Mouse (Mus musculus) heart, embryonic 16.5 days (tissue): ENCODE measurements at regions not wholly inside any gene's neighbourhood (a gene's known extent, or its start where the extent isn't known, plus 50 kb on each side); places are given as distances from the start of the nearest gene placed in this dataset.

Experiments used
- ATAC-seq: fragments of 200-750 bp; cut with Nextera tagmentation; replicated peaks from 2 replicates; pipeline ENCODE4 v1.8.0; 2017; ENCODE audit warnings: moderate number of reproducible peaks; ENCODE audit not compliant: insufficient read depth, low FRiP score; ENCODE audit errors: extremely low read depth
- H3K27ac ChIP-seq: fragments of 300-500 bp; sonication (generic); 2 replicates; pipeline ENCODE4 v1.5.1; 2014; ENCODE audit warnings: mild to moderate bottlenecking, low read length, control low read depth, moderate library complexity
- H3K27me3 ChIP-seq: fragments of 300-500 bp; sonication (generic); 2 replicates; pipeline ENCODE4 v1.6.1; 2014; ENCODE audit warnings: low read length, mixed read lengths; ENCODE audit not compliant: control insufficient read depth, insufficient read depth
- H3K36me3 ChIP-seq: fragments of 300-500 bp; sonication (generic); 2 replicates; pipeline ENCODE4 v1.6.1; 2014; ENCODE audit not compliant: control insufficient read depth, insufficient read depth
- H3K4me1 ChIP-seq: fragments of 300-500 bp; sonication (generic); 2 replicates; pipeline ENCODE4 v1.6.1; 2014; ENCODE audit warnings: low read length, mixed read lengths; ENCODE audit not compliant: control insufficient read depth, insufficient read depth
- H3K4me2 ChIP-seq: fragments of 300-500 bp; sonication (generic); 2 replicates; pipeline ENCODE4 v1.6.1; 2014; ENCODE audit warnings: low read depth, mild to moderate bottlenecking, control low read depth, low read length
- H3K4me3 ChIP-seq: fragments of 300-500 bp; sonication (generic); 2 replicates; pipeline ENCODE4 v1.5.1; 2014; ENCODE audit warnings: mild to moderate bottlenecking, control low read depth, low read length
- H3K9ac ChIP-seq: fragments of 300-500 bp; sonication (generic); 2 replicates; pipeline ENCODE4 v1.6.1; 2014; ENCODE audit warnings: low read length, control low read depth
- H3K9me3 ChIP-seq: fragments of 300-500 bp; sonication (generic); replicated peaks from 2 replicates; pipeline ENCODE4 v1.6.1; 2016; ENCODE audit warnings: low read length; ENCODE audit not compliant: control insufficient read depth
- WGBS: fragments of 180-500 bp; shearing (Covaris S2); extraction: QIAGEN DNeasy Blood & Tissue Kit; methylation state at CpG from one replicate; pipeline ENCODE4 v1.1.7; 2014; 5-methylcytosine and 5-hydroxymethylcytosine counted together

GRCm38 (mm10) chr13:110569180-110569512 is 174.3 kb downstream of the Plk2 start:
- peaks cover under 1% of the 10 kb centered on the region for H3K4me1 ChIP-seq
- H3K27ac ChIP-seq: no peak overlapping the region
- ATAC-seq: no peak
- no peak overlapping the region for H3K4me2 ChIP-seq
- no peak overlapping the region for H3K4me3 ChIP-seq
- H3K27me3 ChIP-seq: no peaks in the 10 kb centered on the region
- 90% methylated on average over 2 of the region's 2 CpGs for whole genome bisulfite sequencing
- H3K9me3 ChIP-seq: no peaks in the 10 kb centered on the region
- H3K9ac ChIP-seq: no peak overlapping the region
- no peaks in the 10 kb centered on the region for H3K36me3 ChIP-seq

- no peak for ATAC-seq
- H3K4me3 ChIP-seq: no peak overlapping the region
Observed at GRCm38 (mm10) chr13:110570386-110570785, 175.5 kb downstream of the Plk2 start.

DNA sequence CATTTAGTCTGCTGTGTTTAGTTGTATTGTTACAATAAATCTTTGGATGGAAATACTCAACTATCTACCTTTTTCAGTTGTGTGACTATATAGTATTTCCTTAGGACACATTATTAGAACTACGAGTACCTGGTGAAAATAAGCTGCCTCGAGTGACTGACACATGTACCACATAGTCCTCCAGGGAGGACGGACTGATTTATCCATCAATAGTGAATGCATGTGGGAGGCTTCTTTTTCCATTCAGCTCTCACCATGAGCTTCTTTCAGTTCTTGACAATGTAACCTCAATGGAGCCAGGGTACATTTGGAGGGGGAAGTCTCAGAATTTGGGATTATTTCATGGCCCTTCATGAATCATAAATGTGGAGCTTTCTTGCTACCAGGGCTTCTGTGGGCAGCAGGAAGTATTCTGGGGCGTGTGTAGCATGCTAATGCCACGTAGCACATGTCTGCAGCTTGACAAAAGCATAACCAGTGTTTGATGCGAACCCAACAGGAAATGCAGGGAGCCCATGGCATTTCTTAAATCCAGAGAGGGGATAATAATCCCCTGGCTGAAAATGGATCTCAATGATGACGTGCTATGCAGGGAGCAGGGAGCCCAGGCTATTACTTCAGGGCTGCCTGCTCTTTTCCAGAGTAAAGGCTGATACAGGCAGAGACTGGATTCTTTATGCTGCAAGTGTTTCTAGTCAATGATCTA is 178.7 kb downstream of the Plk2 start:
- no peaks in the 10 kb centered on the region for H3K27me3 ChIP-seq
- ATAC-seq: no peak
- WGBS: 74% methylated on average over 7 of the region's 7 CpGs
- no peak overlapping the region for H3K4me2 ChIP-seq
- H3K9me3 ChIP-seq: no peaks in the 10 kb centered on the region
- no peak overlapping the region for H3K9ac ChIP-seq
- no peaks in the 10 kb centered on the region for H3K36me3 ChIP-seq
- no peak overlapping the region for H3K27ac ChIP-seq
- no peaks in the 10 kb centered on the region; the same call in 1 of the 2 replicates for H3K4me1 ChIP-seq
- H3K4me3 ChIP-seq: no peak overlapping the region

More at GRCm38 (mm10) chr13:110570386-110570785, 175.5 kb downstream of the Plk2 start:
- H3K9me3 ChIP-seq: no peaks in the 10 kb centered on the region
- no peaks in the 10 kb centered on the region for H3K36me3 ChIP-seq
- no peak overlapping the region for H3K4me2 ChIP-seq
- H3K27me3 ChIP-seq: no peaks in the 10 kb centered on the region
- H3K9ac ChIP-seq: no peak overlapping the region
- H3K4me1 ChIP-seq: no peaks in the 10 kb centered on the region
- H3K27ac ChIP-seq: no peak overlapping the region

- H3K4me3 ChIP-seq: no peak overlapping the region
- no peak for ATAC-seq
- H3K27ac ChIP-seq: no peak overlapping the region
- 73% methylated on average over 6 of the region's 6 CpGs for WGBS
- no peaks in the 10 kb centered on the region for H3K9me3 ChIP-seq
- H3K9ac ChIP-seq: no peak overlapping the region
- no peaks in the 10 kb centered on the region; the same call in 1 of the 2 replicates for H3K4me1 ChIP-seq
- no peaks in the 10 kb centered on the region for H3K36me3 ChIP-seq
- no peak overlapping the region for H3K4me2 ChIP-seq
- H3K27me3 ChIP-seq: no peaks in the 10 kb centered on the region
Observed at GRCm38 (mm10) chr13:110574764-110575471, 180.1 kb downstream of the Plk2 start.

DNA sequence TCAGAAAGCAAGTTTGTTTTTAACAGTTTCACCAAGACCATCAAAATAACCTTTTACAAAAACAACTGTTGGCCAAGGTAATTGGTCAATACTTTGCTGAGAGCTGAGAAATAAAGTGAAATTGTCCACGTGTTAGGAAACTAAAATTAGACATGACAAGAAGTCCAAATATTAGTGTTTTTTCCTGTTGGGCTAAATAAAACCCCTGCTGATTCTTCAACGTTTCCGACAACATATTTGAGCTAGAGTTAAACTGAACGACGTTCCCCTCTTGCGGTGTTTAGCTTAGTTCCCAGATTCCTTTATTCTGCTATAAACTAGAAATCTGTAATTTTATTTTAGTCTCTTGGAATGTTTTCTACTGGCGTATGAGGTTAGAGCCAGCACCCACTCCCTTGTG is 183.3 kb downstream of the Plk2 start:
- Histone ChIP-seq H3K27me3 (no peaks in the 10 kb centered on the region), H3K4me2 (no peak overlapping the region), H3K9ac (no peak overlapping the region), H3K27ac (no peak overlapping the region), H3K4me3 (no peak overlapping the region), H3K9me3 (no peaks in the 10 kb centered on the region), H3K4me1 (no peaks in the 10 kb centered on the region; the same call in 1 of the 2 replicates), H3K36me3 (no peaks in the 10 kb centered on the region)
- no peak for ATAC-seq
- WGBS: 56% methylated on average over 7 of the region's 7 CpGs

- 89% methylated on average over 4 of the region's 4 CpGs for WGBS
- Histone ChIP-seq H3K27ac (no peak overlapping the region), H3K9ac (no peak overlapping the region), H3K27me3 (no peaks in the 10 kb centered on the region), H3K4me1 (no peaks in the 10 kb centered on the region; the same call in 1 of the 2 replicates), H3K9me3 (no peaks in the 10 kb centered on the region), H3K36me3 (no peaks in the 10 kb centered on the region), H3K4me2 (no peak overlapping the region), H3K4me3 (no peak overlapping the region)
- ATAC-seq: no peak
Observed at GRCm38 (mm10) chr13:110580166-110580565, 185.3 kb downstream of the Plk2 start.

GRCm38 (mm10) chr13:110580570-110580969 is 185.7 kb downstream of the Plk2 start:
- H3K4me2 ChIP-seq: no peak overlapping the region
- H3K9ac ChIP-seq: no peak overlapping the region
- H3K4me3 ChIP-seq: no peak overlapping the region
- no peak for ATAC-seq
- H3K4me1 ChIP-seq: no peaks in the 10 kb centered on the region; the same call in 1 of the 2 replicates
- no peak overlapping the region for H3K27ac ChIP-seq
- 60% methylated on average over 5 of the region's 5 CpGs for WGBS
- no peaks in the 10 kb centered on the region for H3K36me3 ChIP-seq
- no peaks in the 10 kb centered on the region for H3K9me3 ChIP-seq
- no peaks in the 10 kb centered on the region for H3K27me3 ChIP-seq

- H3K4me2 ChIP-seq: no peak overlapping the region
- no peaks in the 10 kb centered on the region for H3K4me1 ChIP-seq
- WGBS: 81% methylated on average over 10 of the region's 10 CpGs
- H3K27me3 ChIP-seq: no peaks in the 10 kb centered on the region
- no peak overlapping the region for H3K27ac ChIP-seq
- no peak for ATAC-seq
- no peaks in the 10 kb centered on the region for H3K36me3 ChIP-seq
- no peaks in the 10 kb centered on the region for H3K9me3 ChIP-seq
- H3K9ac ChIP-seq: no peak overlapping the region
- H3K4me3 ChIP-seq: no peak overlapping the region
Observed at GRCm38 (mm10) chr13:110584765-110585164, 189.9 kb downstream of the Plk2 start.

DNA sequence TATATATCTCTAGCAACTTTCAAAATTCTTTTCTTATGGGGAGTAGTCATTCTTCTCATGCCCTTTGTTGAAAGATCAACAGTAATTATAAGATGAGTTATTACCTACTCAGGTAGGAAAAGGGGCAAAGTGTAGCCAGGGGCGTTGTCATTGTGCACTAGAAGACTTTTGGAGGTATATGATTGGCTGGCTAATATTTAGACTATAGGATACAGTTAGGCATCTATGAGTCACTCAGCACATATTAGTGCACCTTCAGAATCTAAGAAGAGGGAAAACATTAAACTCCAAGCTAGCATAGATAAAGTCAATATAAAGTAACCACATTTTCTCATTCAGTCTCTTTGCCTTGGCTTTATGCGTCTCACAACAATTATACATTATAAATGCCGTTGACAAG is 199.8 kb downstream of the Plk2 start:
- no peak overlapping the region for H3K27ac ChIP-seq
- no peaks in the 10 kb centered on the region for H3K27me3 ChIP-seq
- no peak overlapping the region for H3K4me3 ChIP-seq
- H3K4me2 ChIP-seq: no peak overlapping the region
- H3K36me3 ChIP-seq: no peaks in the 10 kb centered on the region
- 87% methylated on average over 3 of the region's 3 CpGs for WGBS
- ATAC-seq: no peak
- no peaks in the 10 kb centered on the region for H3K9me3 ChIP-seq
- H3K9ac ChIP-seq: no peak overlapping the region
- H3K4me1 ChIP-seq: no peaks in the 10 kb centered on the region
